Mouse (Mus musculus) Muller cell, postnatal 12 days (primary cell): Measurements from ENCODE around the gene Bcr.
"Not testable (repeated sequence)": the region's sequence is repeated elsewhere in the genome, so short reads cannot be mapped to it uniquely, and the experiment has no call there.

Source experiments
- DNase-seq: peaks from one replicate; pipeline ENCODE4 v3.0.0-alpha.2; 2015; ENCODE audit errors: inconsistent ontology term

The Bcr gene

GRCm38 (mm10) chr10:75060217-75060842 lies at the start of gene Bcr:
Bcr (plus strand) TSS chr10:75060592.
- peak; percentile 87 for DNase-seq

DNA sequence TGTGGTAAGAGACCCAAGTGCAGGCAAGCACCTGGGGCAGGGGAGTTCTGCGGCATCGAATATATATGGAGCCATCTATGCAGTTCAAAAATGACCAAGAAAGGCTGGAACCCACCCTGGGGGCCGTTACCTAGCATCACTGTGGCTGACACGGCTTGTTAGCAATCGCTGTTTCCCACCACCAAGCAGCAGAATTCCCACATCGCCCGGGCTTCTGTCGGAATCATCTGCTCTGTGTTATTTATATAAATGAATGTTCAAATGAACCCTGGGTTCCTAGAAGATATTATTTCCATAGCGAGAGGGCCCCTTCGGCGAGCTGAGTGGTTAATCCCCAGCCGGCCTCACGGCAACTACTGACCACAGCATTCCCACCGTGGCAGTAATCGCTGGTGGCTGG lies 49.7 kb upstream of the Bcr start:
- DNase-seq: no peak

- no peak for DNase-seq
Observed at GRCm38 (mm10) chr10:75015465-75015864, 44.9 kb upstream of the Bcr start.

DNA sequence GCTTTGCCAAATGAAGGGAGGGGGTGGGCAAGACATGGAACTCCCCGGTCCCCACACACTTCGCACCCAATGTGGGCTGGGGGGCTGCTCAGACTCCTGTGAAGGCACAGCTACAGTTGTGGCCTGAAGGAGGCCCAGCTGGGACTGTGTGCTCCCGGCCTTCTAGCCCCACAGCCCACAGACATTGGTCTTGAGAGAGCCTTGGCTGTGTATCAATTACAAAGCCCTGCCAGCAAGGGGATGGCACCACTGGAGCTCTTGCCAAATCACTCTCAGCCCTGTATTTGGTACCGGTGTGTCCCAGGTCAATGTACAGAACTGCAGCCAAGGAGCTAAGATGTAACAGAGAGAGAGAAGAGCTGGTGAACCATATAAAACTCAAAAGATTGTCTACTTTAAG lies 43.9 kb upstream of the Bcr start:
- no peak for DNase-seq

- no peak for DNase-seq
Observed at GRCm38 (mm10) chr10:75020271-75020670, 40.1 kb upstream of the Bcr start.

DNA sequence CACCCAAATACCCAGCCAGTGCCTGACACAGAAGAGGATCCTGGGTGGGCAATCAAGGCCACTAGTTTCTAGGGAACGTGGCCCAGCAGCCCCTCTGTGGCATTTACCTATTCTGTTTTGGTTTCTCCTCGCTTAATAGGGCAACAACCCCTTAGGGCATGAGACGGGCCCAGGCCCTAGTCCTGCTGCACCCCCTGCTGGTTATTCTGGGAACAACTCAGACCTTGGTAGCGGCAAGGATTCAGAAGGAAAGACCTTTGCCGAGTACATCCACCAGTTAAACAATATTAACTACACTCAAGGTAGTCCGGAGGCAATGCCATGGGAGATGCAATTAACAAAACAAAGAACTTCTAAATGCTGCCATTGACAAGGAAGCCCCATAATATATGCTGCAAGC lies 39.3 kb upstream of the Bcr start:
- DNase-seq: peak; percentile 57

DNA sequence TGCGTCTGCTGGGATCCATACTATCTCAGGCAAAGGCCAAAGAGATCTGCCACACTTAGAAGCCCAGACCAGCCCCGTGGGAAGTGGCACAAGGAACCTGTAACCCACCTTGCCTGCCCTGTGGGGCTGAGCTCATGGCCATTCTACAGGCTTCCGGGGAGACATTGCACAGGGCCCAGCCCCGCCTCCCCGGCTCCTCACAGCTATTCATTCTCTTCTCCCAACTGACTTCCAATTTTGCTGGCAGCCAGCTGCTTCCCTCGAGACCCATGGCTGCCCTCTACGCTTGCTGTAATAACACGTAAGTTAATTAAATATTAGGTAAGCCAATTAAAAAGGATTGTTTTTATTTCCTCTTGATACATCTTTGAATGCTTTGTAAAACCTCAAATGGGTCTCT lies 33.9 kb upstream of the Bcr start:
- DNase-seq: no peak

- DNase-seq: no peak
Observed at GRCm38 (mm10) chr10:75028743-75029142, 31.6 kb upstream of the Bcr start.

- DNase-seq: no peak
Observed at GRCm38 (mm10) chr10:75029677-75030076, 30.7 kb upstream of the Bcr start.

DNA sequence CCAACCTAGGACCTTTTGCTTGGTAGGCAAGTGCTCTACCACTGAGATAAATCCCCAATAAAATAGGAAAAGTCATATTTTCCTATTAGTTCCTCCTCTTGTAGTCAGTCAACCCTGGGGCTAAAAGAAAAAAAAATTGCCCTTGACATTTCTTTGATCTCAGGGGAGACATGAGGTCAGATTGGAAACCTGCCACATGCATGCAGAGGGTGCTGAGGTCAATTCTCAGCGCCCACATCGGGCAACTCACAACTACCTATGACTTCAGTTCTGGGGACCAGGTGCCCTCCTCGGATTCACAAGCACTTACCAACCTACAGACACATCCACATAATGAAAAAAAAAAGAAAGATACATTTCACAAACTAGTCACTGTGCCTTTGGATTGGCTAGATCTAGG lies 30.2 kb upstream of the Bcr start:
- DNase-seq: no peak

DNA sequence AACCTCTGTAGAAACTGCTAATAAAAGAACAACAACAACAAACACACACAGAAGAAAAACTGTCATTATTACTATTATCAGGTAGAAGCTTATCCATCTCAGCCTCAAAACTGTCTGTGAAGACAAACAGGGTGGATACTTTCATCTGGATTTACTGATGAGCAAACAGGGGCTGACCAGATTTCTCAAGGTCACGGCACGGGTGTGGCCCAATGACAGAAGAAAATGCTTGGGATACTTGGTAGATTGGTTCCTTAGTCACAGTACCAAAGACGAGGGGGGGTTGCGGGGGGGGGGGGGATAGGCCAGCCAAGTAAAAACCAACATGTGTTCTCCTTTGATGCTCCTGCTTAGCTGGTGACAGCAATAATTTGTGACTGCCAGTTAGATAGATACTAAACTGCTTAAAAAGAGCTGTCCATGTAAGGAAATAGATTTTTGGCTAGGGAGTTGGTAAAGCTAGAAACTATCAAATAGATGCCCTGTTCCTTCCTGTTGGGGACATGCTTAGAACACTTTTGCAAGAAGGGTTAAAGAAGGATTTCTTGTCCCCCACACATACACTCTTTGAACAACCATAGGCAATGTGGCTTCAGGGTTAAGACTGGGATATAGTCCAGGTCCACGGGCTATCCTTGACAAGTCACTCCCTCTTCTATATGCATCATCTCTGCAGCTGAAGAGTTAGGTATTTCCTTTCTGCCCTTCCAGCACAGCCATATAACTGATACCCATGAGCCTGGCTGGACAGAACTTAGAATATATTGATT lies 28.9 kb upstream of the Bcr start:
- DNase-seq: peak; percentile 7

DNA sequence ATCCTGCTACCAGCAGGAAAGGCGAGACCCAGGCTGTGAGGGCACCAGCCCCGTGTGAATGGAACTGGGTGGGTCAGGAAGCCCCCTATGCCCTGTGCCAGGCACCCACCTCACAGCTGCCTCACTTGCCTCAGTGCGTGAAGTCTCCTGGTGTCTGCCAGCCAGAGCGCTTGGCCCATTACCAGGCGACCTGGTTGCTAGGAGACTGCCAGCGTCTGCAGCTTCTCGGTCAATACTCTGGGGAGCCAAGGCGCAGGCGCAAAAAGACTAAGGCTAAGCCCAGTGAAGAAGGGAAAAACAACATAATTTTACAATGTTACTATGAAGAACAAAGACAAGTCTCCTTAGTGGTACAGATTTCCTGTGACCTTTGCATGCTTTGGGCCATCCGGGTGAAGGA lies 28.0 kb upstream of the Bcr start, which contains the start of gene Rsph14:
Gene Rsph14, minus strand, starts transcription at position 192 of the 400 bp plus-strand sequence.
- peak; percentile 62 for DNase-seq

GRCm38 (mm10) chr10:75036883-75037379 lies 23.5 kb upstream of the Bcr start, which contains the start of gene Rab36:
Rab36 (plus strand) TSS chr10:75037058.
- peak; percentile 97 for DNase-seq

DNA sequence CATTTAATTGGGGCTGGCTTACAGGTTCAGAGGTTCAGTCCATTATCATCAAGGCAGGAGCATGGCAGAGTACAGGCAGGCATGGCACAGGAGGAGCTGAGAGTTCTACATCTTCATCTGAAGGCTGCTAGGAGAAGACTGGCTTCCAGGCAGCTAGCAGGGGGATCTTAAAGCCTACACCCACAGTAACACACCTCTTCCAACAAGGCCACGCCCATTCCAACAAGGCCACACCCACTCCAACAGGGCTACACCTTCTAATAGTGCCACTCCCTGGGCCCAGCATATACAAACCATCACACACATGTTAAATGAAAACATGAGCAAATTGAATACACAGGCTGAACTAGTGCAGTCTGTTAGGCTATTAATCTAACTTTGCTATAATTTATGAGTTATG lies 18.3 kb upstream of the Bcr start:
- DNase-seq: not testable (repeated sequence)

DNA sequence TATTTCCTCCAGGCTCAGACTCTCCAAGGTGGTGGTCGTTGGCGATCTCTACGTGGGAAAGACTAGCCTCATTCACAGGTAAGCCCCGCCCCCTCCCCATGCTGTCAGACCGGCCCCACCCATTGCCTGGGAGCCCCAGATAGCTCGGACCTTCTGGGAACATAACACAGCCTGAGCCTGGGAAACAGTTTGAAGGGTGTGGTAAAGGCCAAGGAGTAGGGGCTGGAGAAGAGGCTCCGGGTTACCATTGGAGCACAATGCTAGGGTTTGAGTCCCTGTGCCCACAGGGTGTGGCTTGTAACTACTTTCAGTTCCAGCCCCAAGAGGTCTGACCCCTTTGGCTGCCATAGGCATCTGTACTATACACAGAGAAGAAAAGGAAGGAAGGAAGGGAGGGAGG lies 15.9 kb upstream of the Bcr start:
- no peak for DNase-seq

GRCm38 (mm10) chr10:75045831-75046230 lies 14.6 kb upstream of the Bcr start:
- DNase-seq: no peak

DNA sequence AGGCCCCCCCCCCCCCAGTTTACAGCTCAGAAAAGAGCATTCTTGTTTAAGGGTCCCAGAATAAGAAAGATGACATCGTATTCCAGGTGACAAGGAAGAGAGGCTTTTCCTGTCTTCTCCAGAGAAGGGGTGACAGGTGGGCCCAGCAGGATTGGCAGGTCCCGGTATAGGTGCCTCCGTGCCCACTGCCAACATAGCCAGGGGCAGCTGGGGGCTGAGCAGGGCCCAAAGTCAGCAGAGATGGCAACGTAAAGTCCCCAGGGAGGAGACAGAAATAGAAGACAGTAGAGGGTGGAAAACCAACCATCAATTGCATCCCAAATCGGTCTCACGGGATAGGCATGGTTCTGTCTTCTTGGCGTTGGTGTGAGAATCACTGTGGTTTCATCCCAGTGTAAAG lies 11.7 kb upstream of the Bcr start:
- DNase-seq: no peak

DNA sequence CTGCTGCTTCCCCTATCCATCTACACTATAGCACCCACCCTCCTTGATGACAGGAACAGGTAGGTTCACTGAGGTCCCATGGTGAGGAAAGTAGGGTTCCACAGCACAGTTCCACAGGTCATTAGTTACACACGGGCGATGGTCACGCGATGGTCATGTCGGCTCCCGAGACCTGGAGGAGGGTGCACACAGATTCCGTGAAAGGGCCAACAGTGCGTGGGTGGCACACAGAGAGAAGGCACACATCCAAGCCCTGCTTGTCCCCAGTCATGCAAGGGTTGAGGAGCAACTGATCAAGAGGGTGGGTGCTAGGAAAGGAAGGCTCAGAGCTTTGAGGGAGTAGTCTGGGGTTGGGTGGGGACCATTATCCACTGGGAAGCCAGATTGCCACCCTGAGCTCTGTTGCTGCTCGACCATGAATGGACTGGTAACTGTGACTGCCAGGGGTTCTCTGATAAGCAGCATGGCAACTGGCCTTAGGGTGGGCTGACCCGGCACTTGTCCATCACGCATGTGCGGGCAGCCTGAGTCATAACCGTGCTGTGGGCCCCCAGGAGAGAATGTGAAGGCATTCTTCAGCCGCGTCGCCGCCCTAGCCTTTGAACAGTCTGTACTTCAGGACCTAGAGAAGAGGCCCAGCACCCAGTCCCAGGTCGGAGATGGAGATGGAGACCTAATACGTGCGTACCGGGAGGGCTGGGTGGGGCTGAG lies 8.9 kb upstream of the Bcr start:
- no peak for DNase-seq

- DNase-seq: no peak
Observed at GRCm38 (mm10) chr10:75052902-75053301, 7.5 kb upstream of the Bcr start.

DNA sequence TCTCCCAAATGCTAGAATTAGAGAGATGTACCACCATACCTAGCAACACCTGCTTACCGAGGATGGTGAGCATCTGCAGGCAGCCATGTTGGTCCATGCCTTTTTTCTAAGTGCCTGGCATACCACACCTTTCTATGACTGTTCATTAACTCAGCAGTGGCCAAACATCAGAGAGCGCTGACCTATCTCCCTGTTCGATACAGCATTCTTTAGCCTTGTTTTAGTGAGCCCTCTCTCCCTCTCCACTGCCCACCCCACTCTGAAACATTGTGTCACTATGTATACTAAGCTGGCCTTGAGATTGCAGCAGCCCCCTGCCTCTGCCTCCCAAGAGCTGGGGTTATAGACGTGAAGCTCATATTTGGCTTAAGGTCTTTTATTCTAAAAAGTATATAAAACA lies 6.7 kb upstream of the Bcr start:
- DNase-seq: no peak

DNA sequence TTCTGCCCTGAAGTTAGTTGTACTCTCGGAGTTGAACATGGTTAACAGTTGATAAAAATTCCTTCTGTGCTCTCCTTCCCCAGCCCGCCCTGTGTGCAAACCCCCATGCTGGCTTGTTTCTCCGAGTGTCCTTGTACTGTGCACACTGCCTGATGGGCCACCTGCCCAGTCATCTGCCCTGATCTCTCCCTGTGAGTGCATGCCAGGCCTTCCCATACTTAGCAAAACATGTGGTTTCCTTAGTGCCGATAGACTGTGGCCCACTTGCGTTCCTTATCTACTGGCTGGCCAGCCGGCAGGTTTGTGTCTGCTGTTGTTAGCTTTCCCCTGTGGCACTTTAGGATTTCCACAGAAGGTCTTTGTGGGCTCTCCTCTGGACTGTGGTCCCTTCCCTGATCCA lies 6.3 kb upstream of the Bcr start:
- no peak for DNase-seq

GRCm38 (mm10) chr10:75055672-75056071 lies 4.7 kb upstream of the Bcr start:
- no peak for DNase-seq

DNA sequence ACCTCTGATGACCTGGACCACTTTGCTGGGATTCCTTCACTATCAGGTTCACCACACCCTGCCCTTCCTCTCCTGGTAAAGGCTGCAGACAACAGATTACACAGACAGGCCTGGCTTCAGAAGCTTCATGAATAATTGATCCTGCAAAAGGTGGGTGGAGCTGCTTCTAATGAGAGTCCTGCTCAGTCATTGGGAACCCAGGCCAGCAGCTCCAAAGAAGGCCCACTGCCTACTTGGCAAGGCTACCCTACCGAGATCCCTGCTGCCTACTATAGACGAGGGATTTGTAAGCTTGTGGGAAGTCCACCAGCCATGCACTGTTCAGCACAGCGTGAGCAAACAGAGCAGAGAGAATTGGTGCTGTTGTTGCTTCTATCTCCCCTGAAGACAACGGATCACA lies 4.1 kb upstream of the Bcr start:
- DNase-seq: peak; percentile 22
